In the genomic region with DNA sequence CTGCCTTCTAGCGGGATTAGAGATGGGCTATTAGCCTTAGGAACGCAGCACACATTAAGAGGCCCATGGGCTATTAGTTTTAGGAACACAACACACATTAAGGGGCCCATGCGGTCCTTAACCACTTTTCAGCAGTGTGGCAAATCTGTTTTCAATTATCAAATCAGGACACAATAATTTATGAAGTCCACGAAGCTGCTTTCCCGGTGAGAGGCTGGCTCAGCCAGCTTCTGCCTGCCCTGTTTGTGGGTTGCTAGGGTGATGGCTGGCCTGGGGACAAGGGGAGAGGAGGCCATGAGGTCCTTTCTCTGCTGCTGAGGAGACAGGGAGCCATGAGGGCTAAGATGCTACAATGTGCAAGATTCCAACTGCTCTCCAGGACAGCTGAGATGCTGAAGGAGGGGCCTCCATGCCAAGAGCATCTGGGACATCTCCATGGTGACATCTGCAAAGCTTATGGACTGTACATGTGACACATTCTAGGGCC, we compare ENCODE assay signal across 7 mouse cellular contexts.
DNase-seq lines count a peak whose midpoint lies in the region; ATAC-seq lines count a peak whose summit lies in the region.

No protein-coding gene starts in this region.

- no peaks in the 10 kb centered on the region for H3K9me3 ChIP-seq in embryonic facial prominence, embryonic 15.5 days (replicated peaks)
- H3K9me3 ChIP-seq in neural tube, embryonic 15.5 days (replicated peaks) = no peaks in the 10 kb centered on the region
- no peaks in the 10 kb centered on the region for H3K9me3 ChIP-seq in forebrain, embryonic 11.5 days (ENCODE audit: control insufficient read depth, low read length)
- H3K9me3 ChIP-seq in heart, embryonic 12.5 days (replicated peaks) = no peaks in the 10 kb centered on the region

- H3K27me3 ChIP-seq in embryonic facial prominence, embryonic 15.5 days = no peaks in the 10 kb centered on the region
- no peaks in the 10 kb centered on the region for H3K27me3 ChIP-seq in neural tube, embryonic 15.5 days (replicated peaks)
- H3K27me3 ChIP-seq in forebrain, embryonic 11.5 days (ENCODE audit: control insufficient read depth, insufficient read depth, low read length) = no peaks in the 10 kb centered on the region
- H3K27me3 ChIP-seq in heart, embryonic 12.5 days (replicated peaks) = no peaks in the 10 kb centered on the region

- intact Hi-C loops in left cerebral cortex, postnatal 4 days (cut with DNase I) = no loop called here

- no peak overlapping the region for H3K4me3 ChIP-seq in embryonic facial prominence, embryonic 15.5 days (replicated peaks)
- no peak overlapping the region for H3K4me3 ChIP-seq in neural tube, embryonic 15.5 days (replicated peaks)
- no peak overlapping the region for H3K4me3 ChIP-seq in forebrain, embryonic 11.5 days (ENCODE audit: low read depth, low read length)
- no peak overlapping the region for H3K4me3 ChIP-seq in heart, embryonic 12.5 days

- DNase-seq in left cerebral cortex, postnatal 4 days = peak; percentile 51
- DNase-seq in left cerebral cortex, adult 11 months (ENCODE audit: low spot score) = no peak
- DNase-seq in layer of hippocampus, postnatal 10 days (ENCODE audit: low spot score in 2 of 2) = peak; percentile 35 to 42
- no peak for DNase-seq in forebrain, embryonic 11.5 days (ENCODE audit: low spot score)

- no peak overlapping the region for H3K9ac ChIP-seq in embryonic facial prominence, embryonic 15.5 days
- no peak overlapping the region for H3K9ac ChIP-seq in neural tube, embryonic 15.5 days (replicated peaks)
- H3K9ac ChIP-seq in forebrain, embryonic 11.5 days (ENCODE audit: low read length) = no peak overlapping the region
- H3K9ac ChIP-seq in heart, embryonic 12.5 days = no peak overlapping the region

- H3K4me1 ChIP-seq in embryonic facial prominence, embryonic 15.5 days = peaks cover 13% of the 10 kb centered on the region; the same call in 1 of the 2 replicates
- peaks cover 12% of the 10 kb centered on the region for H3K4me1 ChIP-seq in neural tube, embryonic 15.5 days
- no peaks in the 10 kb centered on the region for H3K4me1 ChIP-seq in forebrain, embryonic 11.5 days (replicated peaks; ENCODE audit: control insufficient read depth, insufficient read depth, low read length)
- no peaks in the 10 kb centered on the region for H3K4me1 ChIP-seq in heart, embryonic 12.5 days (replicated peaks)

- peaks cover 24% of the 10 kb centered on the region; the same call in 1 of the 2 replicates for H3K36me3 ChIP-seq in embryonic facial prominence, embryonic 15.5 days
- H3K36me3 ChIP-seq in neural tube, embryonic 15.5 days = no peaks in the 10 kb centered on the region
- no peaks in the 10 kb centered on the region for H3K36me3 ChIP-seq in forebrain, embryonic 11.5 days (ENCODE audit: control insufficient read depth, insufficient read depth, low read length)
- H3K36me3 ChIP-seq in heart, embryonic 12.5 days = peaks cover 54% of the 10 kb centered on the region

- peak; percentile 51; the same call in 1 of the 2 replicates for ATAC-seq in embryonic facial prominence, embryonic 15.5 days (ENCODE audit: insufficient number of reproducible peaks, low FRiP score, low TSS enrichment, low read depth)
- ATAC-seq in neural tube, embryonic 15.5 days (ENCODE audit: low FRiP score) = peak; percentile 83
- ATAC-seq in forebrain, embryonic 11.5 days (replicated peaks; ENCODE audit: low FRiP score) = no peak
- no peak for ATAC-seq in heart, embryonic 12.5 days (ENCODE audit: insufficient number of reproducible peaks, low FRiP score)

- WGBS in embryonic facial prominence, embryonic 15.5 days = 31% methylated on average over 5 of the region's 5 CpGs
- 19% methylated on average over 5 of the region's 5 CpGs for WGBS in neural tube, embryonic 15.5 days
- WGBS in forebrain, embryonic 11.5 days = 70% methylated on average over 5 of the region's 5 CpGs
- 81% methylated on average over 5 of the region's 5 CpGs for WGBS in heart, embryonic 12.5 days

- no peak overlapping the region for H3K4me2 ChIP-seq in embryonic facial prominence, embryonic 15.5 days (replicated peaks)
- no peak overlapping the region for H3K4me2 ChIP-seq in neural tube, embryonic 15.5 days
- no peak overlapping the region for H3K4me2 ChIP-seq in forebrain, embryonic 11.5 days (ENCODE audit: low read depth, low read length, severe bottlenecking)
- H3K4me2 ChIP-seq in heart, embryonic 12.5 days = no peak overlapping the region

- peak overlapping the region; percentile 13; the same call in 1 of the 2 replicates for H3K27ac ChIP-seq in embryonic facial prominence, embryonic 15.5 days (replicated peaks)
- 0 out of 2 replicates have a peak overlapping the region, but pooled peaks have one; percentile 14 for H3K27ac ChIP-seq in neural tube, embryonic 15.5 days (replicated peaks)
- H3K27ac ChIP-seq in forebrain, embryonic 11.5 days (ENCODE audit: low read depth, low read length) = no peak overlapping the region
- H3K27ac ChIP-seq in heart, embryonic 12.5 days (ENCODE audit: poor library complexity, severe bottlenecking) = no peak overlapping the region

Comparison
In these comparisons a context has a peak if more than half of its experiments do, and no peak if none do; other contexts are left out.
1. DNase-seq: peak in left cerebral cortex, postnatal 4 days (single experiment) and layer of hippocampus, postnatal 10 days (2 of 2); none in left cerebral cortex, adult 11 months (single experiment) and forebrain, embryonic 11.5 days (single experiment).
2. ATAC-seq: peak in embryonic facial prominence, embryonic 15.5 days (single experiment) and neural tube, embryonic 15.5 days (single experiment); none in forebrain, embryonic 11.5 days (single experiment) and heart, embryonic 12.5 days (single experiment).
3. H3K27ac ChIP-seq: peak in embryonic facial prominence, embryonic 15.5 days (single experiment) and neural tube, embryonic 15.5 days (single experiment); none in forebrain, embryonic 11.5 days (single experiment) and heart, embryonic 12.5 days (single experiment).